Mouse (Mus musculus): ENCODE measurements around the gene Defb41. TPM values are rescaled to one million over a fixed set of nuclear protein-coding genes. Genes with fewer than 3 reads are reported as not detected.
"Not testable (repeated sequence)": the region's sequence is repeated elsewhere in the genome, so short reads cannot be mapped to it uniquely, and the experiment has no call there.

Defb41 gene
- total RNA-seq (2022) = not detected

GRCm38 (mm10) chr1:18265038-18265437 lies at the start of gene Defb41:
Gene Defb41, minus strand, starts transcription at chr1:18265138.
- no peak for DNase-seq (ENCODE audit: low spot score in 2 of 2)

DNA sequence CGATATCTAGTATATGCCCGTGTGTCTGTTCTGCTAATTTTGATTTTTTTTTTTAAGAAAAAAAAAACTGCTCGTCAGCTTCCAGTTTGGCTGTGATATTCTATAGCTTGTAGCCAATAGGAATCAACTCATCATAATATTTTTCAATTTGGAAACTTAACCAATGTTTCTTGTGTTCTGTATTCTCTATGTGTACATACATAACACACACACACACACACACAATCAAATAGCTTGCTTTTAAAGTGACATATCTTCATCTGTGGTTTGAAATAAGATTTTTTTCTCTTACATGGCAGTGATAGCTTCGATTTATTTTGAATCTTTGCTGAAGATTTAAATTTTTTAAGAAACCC lies 43.5 kb upstream of the Defb41 start:
- no peak for DNase-seq (ENCODE audit: low spot score in 2 of 2)

DNA sequence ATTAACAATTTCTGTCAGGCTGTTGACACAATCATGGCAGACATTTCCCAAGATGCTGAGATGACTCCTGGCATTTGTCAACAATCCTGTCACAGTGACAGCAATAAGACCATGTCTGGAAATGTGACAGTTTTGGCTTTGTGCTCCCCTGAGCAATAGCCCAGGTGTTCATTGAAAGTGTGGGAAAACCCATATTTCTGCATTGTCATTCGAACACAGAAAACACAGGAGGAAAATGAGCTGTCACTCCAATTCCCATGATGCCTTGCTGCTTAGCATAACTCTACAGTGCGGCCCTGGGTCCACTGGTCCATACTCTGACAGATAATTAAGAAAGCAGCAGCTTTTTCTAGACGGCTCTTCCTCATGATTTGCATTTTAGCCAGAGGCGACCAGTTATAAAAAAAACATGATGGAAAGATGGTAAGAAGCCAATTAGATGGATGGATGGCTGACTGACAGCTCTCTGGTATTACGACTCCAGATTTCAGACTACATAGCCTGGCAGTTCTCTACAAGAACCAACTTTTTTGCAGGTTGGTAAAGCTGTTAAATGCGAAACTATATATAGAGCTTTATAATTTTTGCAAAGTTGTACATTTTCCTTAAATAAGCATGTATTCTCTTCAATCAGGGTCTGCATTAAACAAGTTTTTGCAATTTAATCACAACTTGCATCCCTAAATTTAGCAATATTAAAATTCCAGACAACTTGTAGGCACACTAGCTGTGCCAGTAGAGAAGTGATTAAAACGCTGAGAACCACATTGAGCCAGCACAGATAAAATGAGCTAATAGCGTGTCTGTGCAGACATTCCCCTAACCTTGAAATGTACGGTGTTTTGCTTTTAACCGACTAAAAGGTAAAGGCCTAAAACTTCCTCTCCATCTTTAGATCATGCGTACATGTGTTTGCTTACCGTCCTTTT lies 42.9 kb upstream of the Defb41 start:
- no peak for DNase-seq (ENCODE audit: low spot score in 2 of 2)

DNA sequence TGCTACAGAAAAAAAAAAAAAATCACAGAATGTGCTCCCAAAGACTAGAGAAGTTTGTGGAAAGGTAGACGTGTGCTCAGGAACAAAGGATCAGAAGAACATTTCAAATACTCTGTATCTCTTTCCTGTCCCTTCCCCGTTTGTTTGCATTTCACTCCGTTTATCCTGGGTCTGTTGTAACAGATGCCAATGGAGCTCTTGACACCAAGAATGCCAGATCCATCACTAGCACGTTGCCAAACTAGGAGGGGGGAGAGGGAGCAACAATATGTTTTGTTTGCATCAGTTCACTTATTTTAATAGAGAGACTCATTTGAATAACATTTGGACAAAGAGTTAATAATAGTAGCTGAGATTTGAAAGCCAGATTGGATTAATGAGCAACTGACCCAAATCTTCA lies 27.6 kb upstream of the Defb41 start:
- DNase-seq (ENCODE audit: low spot score in 2 of 2) = no peak

- no peak for DNase-seq (ENCODE audit: low spot score in 2 of 2)
Observed at GRCm38 (mm10) chr1:18288860-18289259, 23.9 kb upstream of the Defb41 start.

DNA sequence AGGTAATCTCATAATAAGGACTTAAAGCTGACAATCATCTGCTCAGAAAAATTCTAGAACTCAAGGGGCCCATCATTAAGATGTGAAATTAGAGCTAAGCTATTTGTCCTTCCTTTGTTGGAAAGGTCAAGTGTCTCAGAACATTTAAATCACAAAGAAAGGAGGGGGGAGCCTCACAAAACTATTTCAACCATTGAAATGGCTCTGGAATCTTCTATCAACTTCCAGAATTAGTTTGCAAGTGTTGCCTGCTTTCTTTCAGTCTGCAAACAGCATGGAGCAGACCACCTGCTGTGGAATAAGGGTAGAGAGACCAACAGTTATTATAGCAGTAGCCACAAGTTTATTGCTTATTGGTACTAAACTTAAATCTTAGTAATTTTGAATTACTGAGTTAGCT lies 22.4 kb upstream of the Defb41 start:
- no peak for DNase-seq (ENCODE audit: low spot score in 2 of 2)

DNA sequence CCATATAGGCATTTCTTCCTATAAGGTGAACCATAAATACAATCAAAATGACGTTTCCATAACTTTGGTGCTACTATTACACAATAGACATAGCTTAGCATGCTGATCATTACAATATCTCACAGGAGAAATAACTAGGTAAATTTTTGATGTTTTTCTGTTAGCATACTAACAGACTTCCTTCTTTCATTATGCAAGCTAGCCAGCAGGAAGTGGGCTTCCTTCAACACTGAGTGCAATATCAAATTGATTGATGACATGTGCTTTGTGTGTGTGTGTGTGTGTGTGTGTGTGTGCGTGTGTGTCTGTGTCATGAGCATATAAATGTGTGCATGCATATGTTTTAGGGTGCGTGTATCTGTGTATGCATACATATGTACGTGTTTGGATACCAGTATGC lies 6.2 kb upstream of the Defb41 start:
- no peak for DNase-seq (ENCODE audit: low spot score in 2 of 2)

DNA sequence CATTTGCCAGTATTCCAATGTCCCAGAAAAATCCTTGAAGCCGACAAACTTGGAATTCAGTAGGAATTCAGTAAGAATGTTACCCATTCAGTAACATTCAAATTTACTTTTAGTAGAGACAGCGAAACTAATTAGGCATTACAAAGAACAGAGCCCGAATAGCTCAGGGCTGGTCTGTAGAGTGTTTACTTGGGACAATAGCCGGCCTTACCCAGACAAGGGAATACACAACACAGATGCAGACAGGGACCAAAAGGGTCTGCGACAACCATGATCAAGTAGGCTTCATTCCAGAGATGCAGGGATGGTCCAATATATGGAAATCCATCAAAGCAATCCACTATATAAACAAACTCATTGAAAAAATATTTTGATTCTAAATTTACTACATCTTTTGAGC lies 3.9 kb upstream of the Defb41 start:
- no peak for DNase-seq (ENCODE audit: low spot score in 2 of 2)

DNA sequence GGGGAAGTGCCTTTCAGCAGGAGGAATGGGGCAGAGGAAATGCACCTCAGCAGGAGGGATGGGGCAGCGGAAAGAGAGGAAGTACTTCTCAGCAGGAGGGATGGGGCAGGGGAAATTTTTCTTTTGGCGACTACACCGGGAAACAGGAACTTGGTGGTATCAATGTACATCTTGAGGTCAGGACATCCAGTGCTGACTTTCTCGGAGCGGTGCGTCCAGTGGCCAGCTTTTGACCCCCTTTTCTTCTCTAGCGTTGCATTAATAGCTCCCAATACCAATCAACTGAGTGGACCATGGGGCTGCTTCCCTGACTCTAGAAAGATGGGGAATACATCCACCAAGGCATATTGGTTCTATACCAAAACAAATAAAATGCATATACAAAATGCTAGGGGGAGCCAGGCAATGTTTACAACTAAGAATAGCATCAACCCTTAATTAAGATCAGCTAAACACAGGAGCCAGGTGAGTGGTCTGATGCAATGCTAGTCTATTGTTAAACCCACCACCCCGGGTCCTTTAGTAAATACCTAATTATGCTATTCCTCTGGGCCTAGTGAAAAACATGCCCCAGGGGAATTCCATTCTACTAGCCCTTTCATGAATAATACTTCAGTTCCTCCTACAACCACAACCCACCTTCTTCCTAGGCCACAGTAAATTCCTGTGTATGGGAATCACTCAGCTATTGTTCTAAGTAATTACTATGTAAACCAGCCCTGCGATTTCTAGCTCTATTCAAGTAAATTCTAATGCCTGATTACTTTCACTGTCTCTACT lies 18.9 kb downstream of the Defb41 start:
- DNase-seq (ENCODE audit: low spot score in 2 of 2) = not testable (repeated sequence)

GRCm38 (mm10) chr1:18237343-18237742 lies 27.6 kb downstream of the Defb41 start, which contains the start of gene Defb18:
Gene Defb18, minus strand, starts transcription at chr1:18237443.
- DNase-seq (ENCODE audit: low spot score in 2 of 2) = no peak

DNA sequence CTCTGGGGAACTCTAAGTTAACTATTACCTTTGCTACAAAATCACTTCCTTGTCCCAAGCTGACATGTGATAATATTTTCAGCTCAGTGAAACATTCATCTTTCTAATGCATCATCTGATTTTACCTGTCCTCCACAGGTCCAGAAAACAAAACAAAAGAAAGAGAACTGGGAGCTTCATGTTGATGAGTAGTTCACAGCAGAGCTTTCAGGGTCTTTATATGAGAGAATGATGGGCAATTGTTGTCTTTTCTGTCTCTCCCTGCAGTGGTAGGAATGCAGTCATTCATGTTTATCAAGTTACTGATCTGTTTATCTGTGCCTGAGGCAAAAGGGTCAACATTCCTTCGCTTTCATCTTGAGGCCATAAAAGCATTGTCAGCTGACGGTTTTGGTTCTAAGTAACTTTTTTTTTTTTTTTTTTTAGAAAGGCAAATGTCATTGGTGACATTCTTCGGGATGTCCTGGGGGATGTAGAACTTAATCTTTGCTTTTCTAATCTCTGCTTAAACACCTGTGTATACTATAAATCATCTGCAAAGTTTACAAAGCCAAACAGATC lies 41.5 kb downstream of the Defb41 start:
- no peak for DNase-seq (ENCODE audit: low spot score in 2 of 2)

Other genes starting within 250 kb of the Defb41 start
- gene Crisp4, start 119.2 kb downstream of the Defb41 start, total RNA-seq (2022) = not detected
- gene Defb18, start 27.7 kb downstream of the Defb41 start, total RNA-seq (2022) = not detected